In genomic region chr13:104109288-104109815, GRCm38 (mm10) we compare ENCODE assay signal across 8 mouse cellular contexts. TPM values are rescaled to one million over a fixed set of nuclear protein-coding genes. Genes with fewer than 3 reads are reported as not detected.
DNase-seq lines count a peak whose midpoint lies in the region; ATAC-seq and TF ChIP-seq lines count a peak whose summit lies in the region.

Nln (minus strand) TSS chr13:104109614.
Sgtb (plus strand) TSS chr13:104109741.

- peak; percentile 93 for DNase-seq in kidney, postnatal 0 days (ENCODE audit: low spot score)
- peak; percentile 80 for DNase-seq in liver, adult 2 months (ENCODE audit: extremely low read depth, low read depth, low spot score)
- DNase-seq in spleen, postnatal 4 days (ENCODE audit: low spot score in 2 of 2), result peak; percentile 78 to 92

- peaks cover 5% of the 10 kb centered on the region; the same call in 1 of the 2 replicates for H3K9me3 ChIP-seq in heart, embryonic 13.5 days
- H3K9me3 ChIP-seq in kidney, postnatal 0 days (replicated peaks; ENCODE audit: low read length), result no peaks in the 10 kb centered on the region

- TF ChIP-seq CTCF in kidney, postnatal 0 days (IDR thresholded peaks at IDR 0.05; ENCODE audit: low read depth), result no peak
- TF ChIP-seq CTCF in liver, adult 2 months (IDR thresholded peaks at IDR 0.05; ENCODE audit: low read depth, low read length), result no peak

- WGBS in heart, embryonic 13.5 days, result under 1% methylated on average over 36 of the region's 44 CpGs
- WGBS in kidney, postnatal 0 days, result under 1% methylated on average over 34 of the region's 44 CpGs
- 1% methylated on average over 37 of the region's 44 CpGs for WGBS in liver, adult 2 months

- H3K27ac ChIP-seq in brown adipose tissue, adult 24 weeks (replicated peaks; ENCODE audit: low read depth, low read length), result 0 out of 2 replicates have a peak within 1 kb of the TSS, but pooled peaks have one; percentile 45
- H3K27ac ChIP-seq in heart, embryonic 13.5 days (replicated peaks), result peak within 1 kb of the TSS; percentile 77
- peak within 1 kb of the TSS; percentile 71 for H3K27ac ChIP-seq in kidney, postnatal 0 days
- H3K27ac ChIP-seq in liver, adult 2 months (replicated peaks; ENCODE audit: insufficient read depth, low read depth, low read length), result peak within 1 kb of the TSS; percentile 40

- peak; percentile 79 for ATAC-seq in CD4-positive, CD25-positive, alpha-beta regulatory T cell, adult 4 months
- ATAC-seq in erythroid progenitor cell, adult 5-6 weeks (replicated peaks; ENCODE audit: low FRiP score, poor library complexity, severe bottlenecking), result peak; percentile 94
- peak; percentile 99 for ATAC-seq in heart, embryonic 13.5 days (ENCODE audit: extremely low read depth, insufficient number of reproducible peaks, low FRiP score, low TSS enrichment)
- ATAC-seq in kidney, postnatal 0 days (replicated peaks; ENCODE audit: low FRiP score, low read depth), result peak; percentile 98

- peak within 1 kb of the TSS; percentile 24 for H3ac ChIP-seq in myocyte (ENCODE audit: control insufficient read depth, insufficient read length)

- H3K9ac ChIP-seq in heart, embryonic 13.5 days, result peak within 1 kb of the TSS; percentile 87
- H3K9ac ChIP-seq in kidney, postnatal 0 days (ENCODE audit: low read depth, low read length), result peak within 1 kb of the TSS; percentile 70
- peak within 1 kb of the TSS; percentile 74 for H3K9ac ChIP-seq in liver, adult 2 months (ENCODE audit: low read depth, low read length)

- H3K4me2 ChIP-seq in heart, embryonic 13.5 days, result peak within 1 kb of the TSS; percentile 87
- peak within 1 kb of the TSS; percentile 95 for H3K4me2 ChIP-seq in kidney, postnatal 0 days (ENCODE audit: low read length)
- peak within 1 kb of the TSS; percentile 98 for H3K4me2 ChIP-seq in myocyte (ENCODE audit: low read depth)

- H3K36me3 ChIP-seq in heart, embryonic 13.5 days, result peaks cover 9% of the 10 kb centered on the region
- no peaks in the 10 kb centered on the region for H3K36me3 ChIP-seq in kidney, postnatal 0 days (ENCODE audit: insufficient read depth, low read length)
- no peaks in the 10 kb centered on the region for H3K36me3 ChIP-seq in liver, adult 2 months (ENCODE audit: control insufficient read depth, insufficient read depth, low read length)
- H3K36me3 ChIP-seq in myocyte (ENCODE audit: control insufficient read depth, insufficient read depth), result no peaks in the 10 kb centered on the region

- no peaks in the 10 kb centered on the region; the same call in 1 of the 2 replicates for H3K79me2 ChIP-seq in liver, adult 2 months (ENCODE audit: control insufficient read depth, insufficient read depth, low read length)
- no peaks in the 10 kb centered on the region for H3K79me2 ChIP-seq in myocyte (ENCODE audit: control insufficient read depth, insufficient read depth)

- H3K4me3 ChIP-seq in brown adipose tissue, adult 24 weeks (ENCODE audit: insufficient read depth, low read depth, low read length), result peak within 1 kb of the TSS; percentile 96
- H3K4me3 ChIP-seq in heart, embryonic 13.5 days, result peak within 1 kb of the TSS; percentile 89
- peak within 1 kb of the TSS; percentile 94 for H3K4me3 ChIP-seq in kidney, postnatal 0 days (replicated peaks; ENCODE audit: low read depth, low read length)
- peak within 1 kb of the TSS; percentile 75 for H3K4me3 ChIP-seq in liver, adult 2 months (ENCODE audit: insufficient read depth, low read depth, low read length)
- peak within 1 kb of the TSS; percentile 80 for H3K4me3 ChIP-seq in myocyte

- peak; percentile 50 for TF ChIP-seq POLR2A in liver, adult 2 months (IDR thresholded peaks at IDR 0.05; ENCODE audit: extremely low read depth, insufficient read depth, low read length)
- peak; percentile 91 for TF ChIP-seq POLR2A in myocyte (IDR thresholded peaks at IDR 0.05; ENCODE audit: insufficient read length, low read depth)

- 0 out of 2 replicates have a peak, but pooled peaks cover 5% of the 10 kb centered on the region for H3K27me3 ChIP-seq in heart, embryonic 13.5 days (replicated peaks)
- no peaks in the 10 kb centered on the region for H3K27me3 ChIP-seq in kidney, postnatal 0 days (ENCODE audit: insufficient read depth, low read length)
- no peaks in the 10 kb centered on the region for H3K27me3 ChIP-seq in liver, adult 2 months (ENCODE audit: control insufficient read depth, insufficient read depth, low read length)
- no peaks in the 10 kb centered on the region for H3K27me3 ChIP-seq in myocyte (ENCODE audit: control insufficient read depth, insufficient read depth, insufficient read length)

- peaks cover 2% of the 10 kb centered on the region; the same call in 1 of the 2 replicates for H3K4me1 ChIP-seq in brown adipose tissue, adult 24 weeks (ENCODE audit: control insufficient read depth, insufficient read depth, insufficient read length, low read length)
- H3K4me1 ChIP-seq in heart, embryonic 13.5 days, result peaks cover 18% of the 10 kb centered on the region
- no peaks in the 10 kb centered on the region for H3K4me1 ChIP-seq in kidney, postnatal 0 days (replicated peaks; ENCODE audit: insufficient read depth, low read length)
- H3K4me1 ChIP-seq in liver, adult 2 months (ENCODE audit: control insufficient read depth, insufficient read depth, low read length), result peaks cover 4% of the 10 kb centered on the region

TF ChIP-seq in myocyte, 11 proteins besides CTCF, POLR2A, EP300 and RAD21:
- no peak for TF ChIP-seq USF1 (IDR thresholded peaks at IDR 0.05; ENCODE audit: low read depth)
- TF ChIP-seq MYOG (IDR thresholded peaks at IDR 0.05; ENCODE audit: control insufficient read depth in 1 of 3, insufficient read depth in 1 of 3, insufficient read length in 2 of 3, low read depth in 2 of 3), result peak in 2 of 3 experiments; percentile 46 to 51
- no peak for TF ChIP-seq MAX (IDR thresholded peaks at IDR 0.05; ENCODE audit: low read depth)
- TF ChIP-seq POLR2AphosphoS2 (IDR thresholded peaks at IDR 0.05; ENCODE audit: insufficient read length, low read depth), result peak; percentile 92
- TF ChIP-seq MYOD1 (IDR thresholded peaks at IDR 0.05; ENCODE audit: control insufficient read depth in 1 of 3, insufficient read length in 2 of 3, low read depth in 2 of 3), result peak in 2 of 3 experiments; percentile 50

RNA-seq across cellular contexts. Expression of gene Nln, which starts in this region (rescaled TPM):
- polyA plus RNA-seq in CD4-positive, CD25-positive, alpha-beta regulatory T cell, adult 4 months (2017; shearing (Covaris generic)), result 10 to 100 TPM in 1 of 2 experiments, 1 to 10 TPM in 1; 8.4 to 10.9 TPM
- 18.0 and 20.0 TPM in 2 replicates for polyA plus RNA-seq in brown adipose tissue, adult 24 weeks (2012; ENCODE audit: insufficient read depth, insufficient read length, missing spikeins)
- total RNA-seq in erythroid progenitor cell, adult 5-6 weeks (2015; ENCODE audit: low replicate concordance), result 5.8 and 11.7 TPM in 2 replicates
- total RNA-seq in erythroid progenitor cell, adult 5-6 weeks (2017; ENCODE audit: low replicate concordance), result 3.5 and 4.4 TPM in 2 replicates
- polyA plus RNA-seq in heart, embryonic 13.5 days (2015; fragmentation: Nextera tagmentation; extraction: Ambion mirVana), result 19.5 and 19.8 TPM in 2 replicates
- 13.5 and 15.2 TPM in 2 replicates for polyA plus RNA-seq in kidney, postnatal 0 days (2015; fragmentation: Nextera tagmentation; extraction: Ambion mirVana)
- total RNA-seq in liver, adult 2 months (2014; rRNA removed), result 33.9 and 39.0 TPM in 2 replicates
- polyA plus RNA-seq in liver, adult 2 months (2012; rRNA removed), result 9.1 and 9.8 TPM in 2 replicates
- 10.8 TPM for polyA plus RNA-seq in myocyte (2012; fragmentation: generic; extraction: Trizol)

RNA-seq across cellular contexts. Expression of gene Sgtb, which starts in this region (rescaled TPM):
- under 1 TPM; 0.17 to 0.71 TPM for polyA plus RNA-seq in CD4-positive, CD25-positive, alpha-beta regulatory T cell, adult 4 months (2017; shearing (Covaris generic))
- polyA plus RNA-seq in brown adipose tissue, adult 24 weeks (2012; ENCODE audit: insufficient read depth, insufficient read length, missing spikeins), result 2.4 and 4.2 TPM in 2 replicates
- not detected in 2 replicates for total RNA-seq in erythroid progenitor cell, adult 5-6 weeks (2015; ENCODE audit: low replicate concordance)
- total RNA-seq in erythroid progenitor cell, adult 5-6 weeks (2017; ENCODE audit: low replicate concordance), result not detected in 2 replicates
- 2.2 and 2.8 TPM in 2 replicates for polyA plus RNA-seq in heart, embryonic 13.5 days (2015; fragmentation: Nextera tagmentation; extraction: Ambion mirVana)
- 5.6 and 5.9 TPM in 2 replicates for polyA plus RNA-seq in kidney, postnatal 0 days (2015; fragmentation: Nextera tagmentation; extraction: Ambion mirVana)
- total RNA-seq in liver, adult 2 months (2014; rRNA removed), result 2.1 and 3.2 TPM in 2 replicates
- 0.34 and 0.51 TPM in 2 replicates for polyA plus RNA-seq in liver, adult 2 months (2012; rRNA removed)
- 4.3 TPM for polyA plus RNA-seq in myocyte (2012; fragmentation: generic; extraction: Trizol)

Comparison
In these comparisons a context has a peak if more than half of its experiments do, and no peak if none do; other contexts are left out.
1. Peak in every context shown above with its lines: DNase-seq, ATAC-seq, H3K4me3 ChIP-seq and H3K27ac ChIP-seq.